Mouse (Mus musculus) naive thymus-derived CD4-positive, alpha-beta T cell, adult 2 months (primary cell): ENCODE measurements around the gene Sds.
A peak's percentile ranks its signal among the peaks of the same experiment; 100 is the strongest.

ENCODE experiments used
- DNase-seq: peaks from one replicate; pipeline ENCODE4 v3.0.0-alpha.2; 2011; ENCODE audit warnings: low read depth

The Sds gene

GRCm38 (mm10) chr5:120440733-120441132 lies 35.6 kb upstream of the Sds start:
- DNase-seq, result peak; percentile 83

- no peak for DNase-seq
Measured at GRCm38 (mm10) chr5:120447305-120447704, 29.0 kb upstream of the Sds start.

GRCm38 (mm10) chr5:120454756-120455337 lies 21.5 kb upstream of the Sds start:
- no peak for DNase-seq

GRCm38 (mm10) chr5:120456253-120456652 lies 20.1 kb upstream of the Sds start:
- DNase-seq, result no peak

- DNase-seq, result no peak
Measured at GRCm38 (mm10) chr5:120456841-120457554, 19.3 kb upstream of the Sds start.

- peak; percentile 56 for DNase-seq
Measured at GRCm38 (mm10) chr5:120457628-120458027, 18.7 kb upstream of the Sds start.

- DNase-seq, result no peak
Measured at GRCm38 (mm10) chr5:120459133-120459532, 17.2 kb upstream of the Sds start.

- DNase-seq, result no peak
Measured at GRCm38 (mm10) chr5:120461902-120462301, 14.4 kb upstream of the Sds start.

GRCm38 (mm10) chr5:120464321-120464720 lies 12.0 kb upstream of the Sds start:
- DNase-seq, result peak; percentile 26

GRCm38 (mm10) chr5:120465062-120465461 lies 11.3 kb upstream of the Sds start:
- peak; percentile 64 for DNase-seq

- no peak for DNase-seq
Measured at GRCm38 (mm10) chr5:120465860-120466259, 10.5 kb upstream of the Sds start.

GRCm38 (mm10) chr5:120467026-120467425 lies 9.3 kb upstream of the Sds start:
- no peak for DNase-seq

- DNase-seq, result no peak
Measured at GRCm38 (mm10) chr5:120468336-120468735, 8.0 kb upstream of the Sds start.

- DNase-seq, result no peak
Measured at GRCm38 (mm10) chr5:120468830-120469229, 7.5 kb upstream of the Sds start.

- DNase-seq, result no peak
Measured at GRCm38 (mm10) chr5:120471538-120471937, 4.8 kb upstream of the Sds start.

- DNase-seq, result no peak
Measured at GRCm38 (mm10) chr5:120472770-120473169, 3.6 kb upstream of the Sds start, which contains the start of gene Sdsl. Sdsl (minus strand) TSS chr5:120472810.

GRCm38 (mm10) chr5:120473361-120473760 lies 3.0 kb upstream of the Sds start:
- DNase-seq, result no peak

- DNase-seq, result no peak
Measured at GRCm38 (mm10) chr5:120475861-120476260, 465 bp upstream of the Sds start.

GRCm38 (mm10) chr5:120477993-120478392 lies 1.7 kb downstream of the Sds start:
- no peak for DNase-seq

- peak; percentile 41 for DNase-seq
Measured at GRCm38 (mm10) chr5:120479538-120479937, 3.2 kb downstream of the Sds start.

GRCm38 (mm10) chr5:120481205-120481604 lies 4.9 kb downstream of the Sds start:
- no peak for DNase-seq

- no peak for DNase-seq
Measured at GRCm38 (mm10) chr5:120483399-120483798, 7.1 kb downstream of the Sds start.

GRCm38 (mm10) chr5:120487844-120488243 lies 11.5 kb downstream of the Sds start:
- DNase-seq, result no peak

GRCm38 (mm10) chr5:120490679-120491192 lies 14.4 kb downstream of the Sds start:
- DNase-seq, result no peak
